11 mouse cellular contexts compared by ENCODE assay signal in the genomic region with DNA sequence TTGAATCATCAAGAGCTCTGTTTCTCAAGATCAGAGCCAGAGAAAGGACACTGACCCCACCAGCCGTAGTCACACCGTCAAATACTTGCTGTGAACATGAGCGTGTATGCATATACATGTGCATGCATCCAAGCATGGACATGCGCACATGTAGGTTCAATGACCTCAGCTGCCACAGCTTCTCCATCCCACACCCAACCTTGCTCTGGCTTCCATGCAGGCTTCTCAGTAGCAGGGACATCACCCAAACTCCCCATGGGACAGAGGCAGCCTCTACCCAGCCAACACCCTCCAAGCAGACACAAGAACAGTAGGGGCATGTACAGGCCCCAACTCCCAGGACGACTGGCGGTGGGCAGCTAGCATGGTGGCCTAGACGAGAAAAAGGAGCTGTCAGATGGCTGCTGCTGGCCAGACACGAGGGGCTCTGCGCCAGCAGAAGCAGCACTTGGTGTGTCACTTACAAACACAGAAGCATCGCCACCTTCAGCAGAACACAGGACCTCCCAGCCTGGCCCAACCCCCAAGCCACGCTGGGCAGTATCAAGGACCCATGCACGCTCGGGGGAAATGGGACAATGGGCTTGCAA. TPM values are rescaled to one million over a fixed set of nuclear protein-coding genes. Genes with fewer than 3 reads are reported as not detected.
DNase-seq lines count a peak whose midpoint lies in the region; ATAC-seq lines count a peak whose summit lies in the region.
"Had no signal": no experiment of that assay in that cellular context is flagged by ENCODE, and none has a peak within 500 bp of the region (broad histone marks: within the 10 kb centered on the region; RNA-seq: fewer than 3 reads in every experiment).

No protein-coding gene starts in this region.

- H3K4me3 ChIP-seq in heart, embryonic 13.5 days, result no peak overlapping the region
- no peak overlapping the region for H3K4me3 ChIP-seq in neural tube, embryonic 12.5 days
- 0 out of 2 replicates have a peak overlapping the region, but pooled peaks have one; percentile 39 for H3K4me3 ChIP-seq in limb, embryonic 15.5 days

- peak overlapping the region; percentile 60 for H3K9ac ChIP-seq in heart, embryonic 13.5 days
- H3K9ac ChIP-seq in neural tube, embryonic 12.5 days, result peak overlapping the region; percentile 26; the same call in 1 of the 2 replicates
- no peak overlapping the region for H3K9ac ChIP-seq in limb, embryonic 15.5 days

- no peaks in the 10 kb centered on the region for H3K36me3 ChIP-seq in heart, embryonic 13.5 days
- H3K36me3 ChIP-seq in neural tube, embryonic 12.5 days, result no peaks in the 10 kb centered on the region
- no peaks in the 10 kb centered on the region for H3K36me3 ChIP-seq in limb, embryonic 15.5 days

- 77% methylated on average over 13 of the region's 13 CpGs for WGBS in heart, embryonic 13.5 days
- 92% methylated on average over 13 of the region's 13 CpGs for WGBS in neural tube, embryonic 12.5 days
- WGBS in limb, embryonic 15.5 days, result 80% methylated on average over 13 of the region's 13 CpGs

- DNase-seq in heart, postnatal 4 days, result no peak
- no peak for DNase-seq in neural tube, embryonic 10.5 days (ENCODE audit: extremely low spot score, low spot score)
- no peak for DNase-seq in right cerebral cortex, adult 2 months (ENCODE audit: low spot score in 2 of 2)
- DNase-seq in right cerebral cortex, postnatal 25 days, result no peak
- DNase-seq in kidney, adult 9 months, result no peak
- DNase-seq: gastrocnemius, postnatal 14 days; kidney, postnatal 25 days; thymus, postnatal 25 days had no signal

- no peaks in the 10 kb centered on the region for H3K9me3 ChIP-seq in heart, embryonic 13.5 days
- H3K9me3 ChIP-seq in neural tube, embryonic 12.5 days, result no peaks in the 10 kb centered on the region
- no peaks in the 10 kb centered on the region for H3K9me3 ChIP-seq in limb, embryonic 15.5 days

- no peak for ATAC-seq in heart, embryonic 13.5 days (ENCODE audit: extremely low read depth, insufficient number of reproducible peaks, low FRiP score, low TSS enrichment)
- no peak for ATAC-seq in neural tube, embryonic 12.5 days (ENCODE audit: low FRiP score, low read depth)
- ATAC-seq in limb, embryonic 15.5 days (ENCODE audit: insufficient number of reproducible peaks, low FRiP score, low TSS enrichment, low read depth), result no peak

- peak overlapping the region; percentile 81; the same call in 1 of the 2 replicates for H3K4me2 ChIP-seq in heart, embryonic 13.5 days
- H3K4me2 ChIP-seq in neural tube, embryonic 12.5 days (replicated peaks), result peak overlapping the region; percentile 57; the same call in 1 of the 2 replicates
- no peak overlapping the region for H3K4me2 ChIP-seq in limb, embryonic 15.5 days

- H3K27me3 ChIP-seq in heart, embryonic 13.5 days (replicated peaks), result no peaks in the 10 kb centered on the region
- no peaks in the 10 kb centered on the region for H3K27me3 ChIP-seq in neural tube, embryonic 12.5 days (replicated peaks)
- no peaks in the 10 kb centered on the region for H3K27me3 ChIP-seq in limb, embryonic 15.5 days

- peaks cover 96% of the 10 kb centered on the region for H3K4me1 ChIP-seq in heart, embryonic 13.5 days
- H3K4me1 ChIP-seq in neural tube, embryonic 12.5 days, result peaks cover 91% of the 10 kb centered on the region
- H3K4me1 ChIP-seq in limb, embryonic 15.5 days, result peaks cover 93% of the 10 kb centered on the region

- H3K27ac ChIP-seq in heart, embryonic 13.5 days (replicated peaks), result peak overlapping the region; percentile 100
- H3K27ac ChIP-seq in neural tube, embryonic 12.5 days, result no peak overlapping the region
- H3K27ac ChIP-seq in limb, embryonic 15.5 days, result peak overlapping the region; percentile 98

RNA-seq across cellular contexts. Expression of gene Ncor2, which starts 40.1 kb away (rescaled TPM):
- polyA plus RNA-seq in heart, embryonic 13.5 days (2015; fragmentation: Nextera tagmentation; extraction: Ambion mirVana), result 16.5 and 17.0 TPM in 2 replicates
- total RNA-seq in heart, postnatal 4 days (2021), result 100 to 1,000 TPM; 104 to 112 TPM
- polyA plus RNA-seq in neural tube, embryonic 12.5 days (2016; fragmentation: Nextera tagmentation; extraction: Ambion mirVana), result 36.0 and 36.9 TPM in 2 replicates
- polyA plus RNA-seq in limb, embryonic 15.5 days (2015; fragmentation: Nextera tagmentation; extraction: Ambion mirVana), result 32.7 and 34.1 TPM in 2 replicates
